Mouse (Mus musculus) E14TG2a.4 (cell line): ENCODE results near the gene Aida.

Experiments
- CTCF ChIP-seq: conservative IDR thresholded peaks from 2 replicates; pipeline ENCODE4 v1.5.1; 2014; ENCODE audit warnings: low read length
- NANOG ChIP-seq: IDR thresholded peaks from 2 replicates; pipeline ENCODE4 v1.6.1; 2014; ENCODE audit warnings: borderline replicate concordance, low read length, mixed read lengths
- POU5F1 ChIP-seq: IDR thresholded peaks from 2 replicates; pipeline ENCODE4 v1.6.1; 2014; ENCODE audit warnings: low read length, borderline replicate concordance

- TF ChIP-seq CTCF (no peak), POU5F1 (no peak), NANOG (no peak)
These were observed 27.5 kb downstream of the Aida start for GRCm38 (mm10) chr1:183323923-183324322.
